Mouse (Mus musculus) gastrocnemius, postnatal 14 days (tissue): ENCODE results near the gene Elk1. TPM values are rescaled to one million over a fixed set of nuclear protein-coding genes. Genes with fewer than 3 reads are reported as not detected.
A peak's percentile ranks its signal among the peaks of the same experiment; 100 is the strongest.

Experiments used
- DNase-seq: peaks from one replicate; pipeline ENCODE4 v3.0.0; 2021; ENCODE audit warnings: mixed read lengths
- intact Hi-C: fragments of 180-260 bp; cut with DNase I; formaldehyde crosslinking; loops from one replicate; pipeline ENCODE4 v1.15.1; 2025; ENCODE audit warnings: low total_unique reads
- long read RNA-seq, 2 experiments: library from polyadenylated mRNA; stranded (forward); transcript quantifications; one replicate each; pipeline ENCODE4 v2.0.0; 2021
- total RNA-seq, 2 experiments: library from RNA; stranded (reverse); gene quantifications; 2 replicates each; pipeline ENCODE4 v1.2.3; 2021

The Elk1 gene
- 1 to 10 TPM; 6.4 to 7.3 TPM for total RNA-seq
- long read RNA-seq, experiment 1, partial matches to known transcripts: 1 of 2 reads
- long read RNA-seq, experiment 1, other reads (novel, unspliced or antisense): 0 of 2 reads
- long read RNA-seq, experiment 2, partial matches to known transcripts: 1 of 2 reads
- long read RNA-seq, experiment 2, other reads (novel, unspliced or antisense): 0 of 2 reads

DNA sequence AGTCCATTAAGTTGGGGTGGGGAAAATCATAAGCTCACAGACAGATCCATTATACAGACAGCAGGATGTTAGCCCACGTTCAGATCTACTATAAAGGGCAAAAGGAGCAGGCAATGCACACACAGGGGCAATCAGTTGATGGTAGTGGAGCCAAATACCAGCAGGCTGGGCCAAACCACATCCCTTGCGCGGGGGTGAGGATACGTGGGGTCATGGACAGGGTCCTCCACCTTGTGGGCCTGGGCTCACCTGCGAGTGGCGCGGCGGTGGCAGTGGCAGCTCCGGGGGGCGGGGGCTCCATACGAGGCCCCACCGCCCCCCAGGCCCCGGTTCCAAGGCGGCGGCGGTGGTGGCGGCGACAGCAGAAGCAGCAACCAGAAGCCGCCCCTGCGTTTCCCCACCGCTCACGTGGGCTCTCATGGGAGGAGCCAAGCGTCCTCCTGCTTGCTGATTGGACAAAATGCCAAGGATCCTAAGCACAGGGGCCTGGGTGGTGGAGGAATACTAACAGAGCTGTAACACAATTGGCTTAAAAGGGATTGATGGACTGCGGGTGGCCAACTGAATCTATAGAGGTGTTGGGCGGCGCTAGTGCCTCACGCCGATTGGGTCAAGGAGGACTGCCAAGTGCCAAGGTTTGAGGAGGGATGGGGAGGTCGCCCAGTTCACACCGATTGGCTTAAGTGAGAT is at the start of gene Elk1:
Elk1 (minus strand) TSS at position 418 of the 690 bp plus-strand sequence.
- DNase-seq: peak; percentile 80
- intact Hi-C loops: no loop called here

DNA sequence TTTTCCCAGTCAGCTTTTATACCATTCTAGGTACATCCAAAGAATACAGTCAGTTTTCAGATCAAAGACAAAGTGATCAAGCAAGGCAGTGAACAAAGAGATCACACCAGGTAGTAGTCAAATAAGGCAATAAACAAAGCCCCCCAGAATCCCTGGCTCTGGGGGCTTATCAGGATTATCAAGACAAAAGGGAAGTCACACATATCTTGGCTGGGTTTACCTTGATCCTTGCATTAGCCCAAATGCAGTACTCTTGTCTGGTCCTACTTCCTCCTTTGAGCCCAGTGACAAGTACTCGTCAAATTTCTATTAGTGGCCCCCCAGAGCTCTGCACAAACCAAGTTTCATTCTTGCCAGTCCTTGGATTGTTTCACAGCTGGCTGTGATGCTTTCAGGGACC is 30.5 kb upstream of the Elk1 start:
- DNase-seq: no peak
- intact Hi-C loops: no loop called here

DNA sequence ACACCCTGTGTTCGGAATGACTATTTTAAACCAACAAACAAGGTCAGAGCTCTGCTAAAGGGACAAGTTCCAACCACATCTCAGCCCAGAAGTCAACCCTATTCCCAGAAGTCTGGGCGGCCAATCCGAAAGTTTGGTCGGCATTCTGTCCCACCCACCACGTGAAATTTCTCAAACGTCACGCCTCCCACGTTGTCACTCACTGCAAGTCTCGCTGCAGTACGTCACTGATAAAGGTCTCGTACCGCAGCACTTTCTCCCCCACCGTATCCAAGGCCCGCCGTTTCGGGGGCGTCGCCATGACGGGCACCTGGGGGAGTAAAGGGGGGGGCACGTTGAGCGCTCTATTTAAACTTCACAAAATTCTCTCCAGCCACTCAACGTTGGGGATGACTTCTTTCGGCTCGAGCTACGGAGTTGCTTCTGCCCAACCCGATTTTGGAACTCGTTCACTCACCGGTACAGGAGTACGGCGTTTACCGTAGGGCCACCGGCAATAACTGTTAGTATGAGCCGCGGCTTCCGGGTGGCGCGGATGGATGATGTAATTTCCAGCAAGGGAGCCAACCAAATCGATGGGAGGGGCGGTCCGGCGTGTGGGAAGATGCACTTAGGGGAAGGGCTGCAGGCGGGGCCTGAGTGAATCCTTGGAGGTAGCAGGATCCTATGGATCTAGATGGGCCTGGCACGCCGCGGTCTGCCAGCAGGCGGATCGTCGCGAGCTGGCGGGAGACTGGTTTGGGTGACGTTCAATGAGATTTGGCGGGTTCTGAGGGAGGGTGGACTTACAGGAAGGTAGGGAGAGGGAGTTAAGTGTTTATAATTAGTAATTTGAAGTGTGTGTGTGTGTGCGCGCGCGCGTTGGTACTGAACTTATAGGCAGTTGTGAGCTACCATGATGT is 11.3 kb upstream of the Elk1 start, which contains the start of gene Uxt:
Uxt (minus strand) TSS at position 541 of the 902 bp plus-strand sequence.
- DNase-seq: peak; percentile 84
- intact Hi-C loops: no loop called here

DNA sequence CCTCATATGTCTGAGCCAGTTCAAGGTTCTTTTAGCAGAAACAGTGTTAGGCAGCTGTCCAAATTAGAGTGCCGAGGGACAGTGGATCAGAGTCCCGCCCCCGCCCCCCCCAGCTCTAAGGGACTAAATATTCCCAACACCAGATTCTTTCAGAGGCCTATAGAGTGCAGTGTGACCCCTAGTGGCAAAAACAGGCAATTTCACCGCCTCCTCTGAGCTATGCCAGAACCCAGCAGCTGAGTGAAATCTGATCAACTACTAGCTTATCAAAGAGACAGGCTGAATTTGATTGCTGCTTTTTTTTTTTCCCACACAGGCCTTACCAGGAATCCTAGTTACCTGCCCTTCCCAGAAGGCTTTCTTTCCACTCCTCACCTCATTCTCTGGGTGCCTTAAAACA is 4.4 kb downstream of the Elk1 start:
- DNase-seq: peak; percentile 42
- intact Hi-C loops: no loop called here

DNA sequence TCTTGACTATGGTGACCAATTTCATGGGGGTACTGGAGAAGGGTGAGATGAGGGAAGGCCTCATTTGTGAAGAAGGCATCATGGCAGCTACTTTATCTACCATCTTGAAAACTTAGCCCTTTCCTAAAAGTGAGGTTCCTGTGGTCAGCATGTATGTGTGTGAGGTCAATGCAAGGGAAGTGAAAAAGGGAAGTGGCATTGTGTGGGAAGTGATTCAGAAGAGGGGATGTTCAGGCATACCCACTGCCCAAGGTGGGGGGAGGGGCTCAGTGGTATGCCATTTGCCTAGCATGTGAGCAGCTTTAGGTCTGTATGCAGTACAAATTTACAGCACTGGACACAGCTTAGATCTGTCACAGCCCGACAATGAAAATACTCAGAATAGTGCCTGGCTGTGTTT is 18.4 kb downstream of the Elk1 start:
- intact Hi-C loops: no loop called here
- DNase-seq: no peak

DNA sequence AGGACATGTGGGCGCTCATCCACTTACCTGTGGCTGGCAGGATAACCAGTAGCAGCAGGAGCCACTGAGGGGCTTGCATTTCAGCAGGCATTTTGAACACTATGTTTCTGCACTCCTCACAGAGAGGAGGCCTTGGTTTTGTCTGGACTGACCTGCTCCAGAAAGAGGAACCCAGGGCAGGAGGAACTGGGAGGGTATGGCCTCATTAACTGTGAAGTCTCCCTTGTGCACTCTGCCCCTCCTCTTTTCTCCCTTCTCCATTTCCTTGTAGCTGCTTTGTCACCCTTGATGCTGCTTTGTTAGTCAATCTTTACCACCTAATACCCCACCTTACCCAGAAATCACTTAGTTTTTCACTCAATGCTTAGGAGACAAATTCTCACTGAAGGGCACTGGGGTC is 19.0 kb downstream of the Elk1 start, which contains the start of gene Cfp:
Cfp (minus strand) TSS at position 192 of the 400 bp plus-strand sequence.
- intact Hi-C loops: no loop called here
- DNase-seq: no peak

DNA sequence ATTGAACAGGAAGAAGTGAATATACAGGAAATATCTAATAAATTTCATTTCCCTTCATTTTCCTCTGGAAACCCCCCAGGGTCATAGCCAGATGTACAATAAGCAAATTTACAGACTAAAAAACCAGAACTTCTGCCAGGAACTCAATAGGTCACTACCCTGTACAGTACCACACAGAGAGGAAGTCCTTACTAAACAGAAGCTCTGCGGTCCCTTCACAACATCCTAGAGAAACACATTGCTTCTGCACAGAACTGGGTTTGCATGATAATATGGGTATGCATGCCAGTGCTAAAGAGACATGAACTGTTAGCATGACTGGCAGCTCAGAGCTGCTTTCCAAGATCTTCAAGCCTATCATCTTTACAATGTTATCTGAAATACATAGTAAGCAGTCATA is 20.5 kb downstream of the Elk1 start:
- intact Hi-C loops: no loop called here
- DNase-seq: no peak

DNA sequence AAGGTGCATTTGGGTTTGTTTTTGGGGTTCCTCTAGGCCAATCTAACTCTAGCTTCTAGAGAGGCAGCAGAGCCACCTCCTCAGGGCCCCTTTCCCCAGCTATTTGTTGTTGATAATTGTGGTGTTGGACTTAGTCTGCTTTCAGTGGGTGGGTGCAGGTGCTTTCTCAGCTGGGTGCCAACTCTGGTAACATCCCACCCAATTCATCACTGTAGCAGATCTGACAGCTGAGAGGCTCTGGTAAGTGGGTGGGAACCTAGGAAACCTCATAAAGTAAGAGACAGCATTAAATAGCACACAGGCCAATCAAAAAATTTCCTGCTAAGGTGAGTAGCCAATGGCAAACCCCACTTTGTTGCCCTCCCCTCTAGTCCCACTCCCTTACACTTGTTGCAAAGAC is 25.4 kb downstream of the Elk1 start:
- no peak for DNase-seq
- intact Hi-C loops: no loop called here

DNA sequence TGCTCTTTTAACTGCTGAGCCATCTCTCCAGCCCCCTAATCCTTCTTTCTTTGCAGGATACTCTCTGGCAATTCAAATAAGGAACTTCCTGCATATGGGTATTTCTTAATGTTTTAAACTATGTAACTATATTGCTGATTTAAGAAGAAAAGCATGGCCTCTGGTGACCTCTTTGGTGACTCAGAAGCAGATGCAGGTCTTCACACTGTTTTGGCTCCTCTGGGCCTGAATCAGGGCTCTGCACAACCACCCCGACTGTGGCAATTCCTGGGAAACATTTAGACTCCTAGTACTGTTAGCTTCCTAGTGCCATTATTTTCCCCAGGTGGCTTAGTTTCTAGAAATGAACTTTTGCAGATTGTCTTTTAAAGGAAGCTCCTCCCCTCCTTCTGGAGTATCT is 26.9 kb downstream of the Elk1 start:
- no peak for DNase-seq
- intact Hi-C loops: no loop called here

DNA sequence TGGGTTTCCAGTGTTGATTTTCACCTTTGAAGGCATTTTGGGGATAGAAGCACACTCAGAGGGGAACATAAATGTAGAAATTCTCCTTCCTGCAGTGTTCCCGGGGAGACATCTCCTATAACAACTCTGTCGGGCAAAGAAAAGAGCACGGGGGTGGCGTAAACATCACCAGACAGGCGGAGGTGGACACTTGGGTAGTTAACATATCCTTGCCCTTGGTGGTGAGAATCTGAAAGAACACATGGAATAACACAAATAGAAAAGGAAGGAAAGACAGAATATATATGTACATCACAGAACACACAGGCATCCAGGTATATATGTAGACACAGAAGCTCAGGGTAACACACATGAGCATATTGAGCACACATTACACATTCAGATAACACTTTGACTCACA is 29.0 kb downstream of the Elk1 start:
- intact Hi-C loops: no loop called here
- no peak for DNase-seq

DNA sequence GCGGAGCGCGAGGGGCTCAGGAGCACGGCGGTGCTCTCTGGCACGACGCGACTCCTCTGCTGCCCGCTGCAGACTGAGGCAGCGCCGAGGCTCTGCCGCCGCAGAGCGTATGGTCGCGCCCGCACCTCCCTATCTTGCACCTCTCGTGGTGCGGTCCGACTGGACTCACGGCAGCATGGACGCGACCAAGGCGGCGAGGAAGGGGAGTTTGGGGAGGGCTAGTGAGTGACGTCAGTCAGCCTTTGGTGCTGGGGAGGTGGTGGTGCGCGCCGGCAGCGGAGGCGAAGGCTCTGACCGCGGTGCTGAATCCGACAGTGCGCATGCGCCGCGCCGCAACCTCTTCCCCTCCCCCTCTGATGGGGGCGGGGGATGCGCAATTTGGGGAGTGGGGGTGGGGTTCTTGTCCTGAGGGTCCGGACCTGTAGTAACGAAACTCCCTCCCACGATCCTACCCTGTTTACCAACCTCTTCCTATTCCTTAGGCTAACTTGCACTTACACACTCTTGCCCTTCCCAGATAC is 29.5 kb downstream of the Elk1 start, which contains the start of gene Syn1:
Syn1 (minus strand) TSS at position 161 of the 521 bp plus-strand sequence.
- DNase-seq: peak; percentile 75
- intact Hi-C loops: no loop called here

DNA sequence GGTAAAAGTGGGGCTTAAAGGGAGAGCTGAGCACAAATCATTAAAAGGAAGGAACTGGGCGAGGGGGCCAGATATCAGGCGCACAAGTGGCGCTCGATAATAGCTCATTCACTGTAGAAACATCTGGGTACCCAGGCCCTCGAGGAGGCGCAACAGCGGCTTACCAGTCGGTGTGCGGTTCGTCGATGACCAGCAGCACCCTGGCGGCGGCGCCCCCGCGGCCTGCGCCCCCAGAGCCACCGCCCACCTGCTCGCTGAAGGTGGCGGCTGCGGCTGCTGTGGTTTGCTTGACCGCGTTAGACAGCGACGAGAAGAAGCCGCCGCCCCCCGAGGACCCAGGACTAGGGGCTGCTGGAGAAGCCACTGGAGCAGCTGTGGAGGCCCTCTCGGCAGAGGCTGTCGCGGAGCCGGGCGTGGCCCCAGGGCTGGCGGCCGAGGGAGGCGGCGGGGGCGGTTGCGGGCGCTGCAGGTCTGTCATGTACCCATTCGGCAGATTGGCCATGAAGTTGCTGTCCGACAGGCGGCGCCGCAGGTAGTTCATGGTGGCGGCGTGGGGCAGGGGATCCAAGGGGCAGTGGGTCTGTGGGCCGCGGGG is 30.1 kb downstream of the Elk1 start:
- intact Hi-C loops: no loop called here
- no peak for DNase-seq

DNA sequence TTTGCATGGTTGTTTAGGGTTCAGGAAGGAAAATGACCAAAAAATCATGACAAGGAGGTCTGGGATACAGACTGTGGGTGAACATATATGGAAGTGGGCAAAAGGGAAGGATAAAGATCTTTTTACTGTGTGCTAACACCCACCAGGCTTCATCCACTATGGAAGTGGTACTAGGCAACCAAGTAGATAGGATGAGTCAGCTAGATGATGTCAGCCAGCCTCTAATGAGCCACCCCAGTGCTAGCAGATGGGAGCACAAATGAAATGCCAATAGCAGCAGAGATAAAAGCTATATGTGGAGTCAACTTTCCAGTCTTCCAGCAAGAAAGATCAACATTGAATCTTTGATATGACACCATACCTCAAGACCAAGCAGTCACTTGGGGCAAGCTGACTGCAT is 35.3 kb downstream of the Elk1 start:
- DNase-seq: no peak
- intact Hi-C loops: no loop called here

DNA sequence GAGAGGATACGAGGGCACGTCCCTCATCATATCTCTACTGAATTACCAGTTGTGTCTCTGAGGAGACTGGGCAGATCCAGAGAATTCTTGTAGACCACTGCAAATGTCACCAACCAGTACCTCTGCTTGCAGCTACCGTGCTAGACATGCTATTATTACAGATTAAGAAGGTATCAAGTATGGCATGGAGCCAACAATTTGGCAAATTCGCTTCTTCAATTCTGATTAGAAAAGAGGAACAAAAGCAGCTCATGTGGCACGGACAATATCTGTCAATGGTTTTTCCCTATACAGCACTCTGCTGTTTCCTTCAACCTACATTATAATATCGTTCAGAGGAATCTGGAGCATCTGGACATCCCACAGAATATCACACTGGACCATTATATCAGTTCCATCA is 36.7 kb downstream of the Elk1 start:
- no peak for DNase-seq
- intact Hi-C loops: no loop called here

DNA sequence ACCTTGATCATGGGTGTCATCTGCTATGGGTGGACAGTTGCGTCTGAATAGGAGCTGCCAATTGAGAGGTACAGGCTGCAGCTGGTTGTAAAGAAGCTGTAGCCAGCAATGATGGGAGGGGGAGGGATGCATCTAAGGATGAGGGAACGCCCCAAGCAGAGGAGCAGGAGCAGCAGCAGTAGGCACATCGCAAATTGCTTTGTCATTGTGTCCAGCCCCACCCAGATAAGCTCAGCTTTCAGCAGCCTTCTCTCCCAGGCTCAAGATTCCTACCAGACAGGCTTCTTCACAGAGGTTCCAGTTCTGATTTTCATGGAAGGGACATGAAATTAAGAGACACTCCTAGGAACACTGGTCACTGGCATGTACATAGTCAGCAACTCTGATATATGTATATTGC is 40.3 kb downstream of the Elk1 start:
- intact Hi-C loops: no loop called here
- DNase-seq: no peak

Other genes with a start within 250 kb of the Elk1 start
- gene Usp11, start 246.7 kb downstream of the Elk1 start, total RNA-seq: 1 to 10 TPM; 3.1 to 3.4 TPM
- 10 to 100 TPM; 74.6 to 78.7 TPM for gene Araf, start 152.8 kb downstream of the Elk1 start, total RNA-seq
- 1 to 10 TPM; 4.8 to 5.8 TPM for gene Timp1, start 80.4 kb downstream of the Elk1 start, total RNA-seq
- gene Syn1, start 29.6 kb downstream of the Elk1 start, total RNA-seq: under 1 TPM; 0.20 to 0.29 TPM
- gene Cfp, start 19.1 kb downstream of the Elk1 start, total RNA-seq: 1 to 10 TPM; 4.3 to 4.4 TPM
- gene Uxt, start 11.4 kb upstream of the Elk1 start, total RNA-seq: 10 to 100 TPM; 22.2 to 26.2 TPM
- 1 to 10 TPM; 2.1 to 2.5 TPM for gene Zfp182, start 111.7 kb upstream of the Elk1 start, total RNA-seq
- not detected for gene Spaca5, start 117.8 kb upstream of the Elk1 start, total RNA-seq
- under 1 TPM; 0.33 to 0.53 TPM for gene Zfp300, start 138.9 kb upstream of the Elk1 start, total RNA-seq
- not detected for gene Ssxa1, start 165.2 kb upstream of the Elk1 start, total RNA-seq
- gene Gm21876, start 225.0 kb upstream of the Elk1 start, total RNA-seq: not detected